ENCODE assay signal across 8 mouse cellular contexts in genomic region chr12:86802899-86803298, GRCm38 (mm10).
DNase-seq lines count a peak whose midpoint lies in the region; ATAC-seq lines count a peak whose summit lies in the region.

No protein-coding gene starts in this region.

- no peak overlapping the region for H3K9ac ChIP-seq in lung, embryonic 15.5 days
- no peak overlapping the region for H3K9ac ChIP-seq in limb, embryonic 11.5 days (ENCODE audit: low read length)
- no peak overlapping the region for H3K9ac ChIP-seq in stomach, embryonic 14.5 days (replicated peaks; ENCODE audit: low read depth, low read length)

- no peaks in the 10 kb centered on the region for H3K27me3 ChIP-seq in lung, embryonic 15.5 days
- no peaks in the 10 kb centered on the region for H3K27me3 ChIP-seq in limb, embryonic 11.5 days (ENCODE audit: control insufficient read depth, insufficient read depth, low read length)
- H3K27me3 ChIP-seq in stomach, embryonic 14.5 days (ENCODE audit: control insufficient read depth, insufficient read depth, low read length) = no peaks in the 10 kb centered on the region

- peak; percentile 55 for DNase-seq in cerebellum, adult 9-10 months
- DNase-seq in lung, adult 18-20 months = no peak
- no peak for DNase-seq in limb, embryonic 11.5 days (ENCODE audit: low spot score)
- DNase-seq in testis, postnatal 10 days (ENCODE audit: low spot score) = no peak
- DNase-seq in left cerebral cortex, adult 8-10 months (ENCODE audit: low spot score in 2 of 2) = no peak

- WGBS in lung, embryonic 15.5 days = 36% methylated on average over 3 of the region's 3 CpGs
- 47% methylated on average over 3 of the region's 3 CpGs for WGBS in limb, embryonic 11.5 days
- 48% methylated on average over 3 of the region's 3 CpGs for WGBS in stomach, embryonic 14.5 days

- H3K4me1 ChIP-seq in lung, embryonic 15.5 days = peaks cover 94% of the 10 kb centered on the region
- peaks cover 61% of the 10 kb centered on the region for H3K4me1 ChIP-seq in limb, embryonic 11.5 days (ENCODE audit: control insufficient read depth, insufficient read depth, low read length)
- peaks cover 78% of the 10 kb centered on the region for H3K4me1 ChIP-seq in stomach, embryonic 14.5 days (ENCODE audit: control insufficient read depth, insufficient read depth, low read length)

- H3K4me3 ChIP-seq in lung, embryonic 15.5 days = no peak overlapping the region
- H3K4me3 ChIP-seq in limb, embryonic 11.5 days (ENCODE audit: low read depth, low read length) = no peak overlapping the region
- H3K4me3 ChIP-seq in stomach, embryonic 14.5 days (ENCODE audit: low read depth, low read length) = no peak overlapping the region

- no peaks in the 10 kb centered on the region for H3K36me3 ChIP-seq in lung, embryonic 15.5 days
- H3K36me3 ChIP-seq in limb, embryonic 11.5 days (ENCODE audit: control insufficient read depth, insufficient read depth, low read length) = no peaks in the 10 kb centered on the region
- no peaks in the 10 kb centered on the region for H3K36me3 ChIP-seq in stomach, embryonic 14.5 days (ENCODE audit: control insufficient read depth, insufficient read depth, low read length)

- H3K27ac ChIP-seq in lung, embryonic 15.5 days = peak overlapping the region; percentile 99
- peak overlapping the region; percentile 94 for H3K27ac ChIP-seq in limb, embryonic 11.5 days (replicated peaks; ENCODE audit: low read depth, low read length)
- peak overlapping the region; percentile 97 for H3K27ac ChIP-seq in stomach, embryonic 14.5 days (ENCODE audit: low read length)

- 0 out of 2 replicates have a peak overlapping the region, but pooled peaks have one; percentile 55 for H3K4me2 ChIP-seq in lung, embryonic 15.5 days
- H3K4me2 ChIP-seq in limb, embryonic 11.5 days (ENCODE audit: low read depth, severe bottlenecking) = no peak overlapping the region; the same call in 1 of the 2 replicates
- no peak overlapping the region for H3K4me2 ChIP-seq in stomach, embryonic 14.5 days (replicated peaks; ENCODE audit: low read depth, low read length)

- no peak for ATAC-seq in cerebellum, adult (ENCODE audit: insufficient number of reproducible peaks, low FRiP score, low TSS enrichment)
- ATAC-seq in lung, embryonic 15.5 days (ENCODE audit: borderline replicate concordance, extremely low read depth, low FRiP score, low TSS enrichment) = no peak
- ATAC-seq in limb, embryonic 11.5 days (ENCODE audit: insufficient number of reproducible peaks, low FRiP score, low TSS enrichment, low read depth) = no peak
- ATAC-seq in stomach, embryonic 14.5 days (ENCODE audit: insufficient number of reproducible peaks, insufficient read depth, low FRiP score, low read depth) = no peak

- H3K9me3 ChIP-seq in lung, embryonic 15.5 days = no peaks in the 10 kb centered on the region
- H3K9me3 ChIP-seq in limb, embryonic 11.5 days (ENCODE audit: control insufficient read depth, low read length) = no peaks in the 10 kb centered on the region
- no peaks in the 10 kb centered on the region for H3K9me3 ChIP-seq in stomach, embryonic 14.5 days (ENCODE audit: control insufficient read depth, low read depth, low read length)
